Comparison of ENCODE assay signal across 22 mouse cellular contexts in genomic region chr7:75648051-75648450, GRCm38 (mm10).
DNase-seq lines count a peak whose midpoint lies in the region; TF ChIP-seq lines count a peak whose summit lies in the region.
"Had no signal": no experiment of that assay in that cellular context is flagged by ENCODE, and none has a peak within 500 bp of the region (broad histone marks: within the 10 kb centered on the region; RNA-seq: fewer than 3 reads in every experiment).

No protein-coding gene starts in this region.

- H3K4me1 ChIP-seq in kidney, adult 2 months (ENCODE audit: control insufficient read depth, insufficient read depth, low read length), result peaks cover 14% of the 10 kb centered on the region; the same call in 1 of the 2 replicates
- H3K4me1 ChIP-seq in brown adipose tissue, adult 24 weeks (ENCODE audit: control insufficient read depth, insufficient read depth, insufficient read length, low read length), result peaks cover 32% of the 10 kb centered on the region
- H3K4me1 ChIP-seq in embryonic fibroblast, embryonic 13.5 days (ENCODE audit: control insufficient read depth, insufficient read depth, low read length), result peaks cover 26% of the 10 kb centered on the region

- TF ChIP-seq POLR2A in kidney, adult 2 months (IDR thresholded peaks at IDR 0.05; ENCODE audit: low read depth, low read length), result no peak
- TF ChIP-seq POLR2A in embryonic fibroblast, embryonic 13.5 days (IDR thresholded peaks at IDR 0.05; ENCODE audit: low read depth, low read length), result no peak

- peak; percentile 69 for DNase-seq in heart, adult 11 months
- no peak for DNase-seq in heart, adult 9 months (ENCODE audit: low spot score in 2 of 2)
- no peak for DNase-seq in kidney, adult 2 months
- DNase-seq in kidney, postnatal 10 days, result no peak
- DNase-seq in cerebellum, postnatal 10 days, result no peak
- DNase-seq: adrenal gland, adult 8-10 months; adrenal gland, postnatal 14 days; adrenal gland, postnatal 36 days; cerebellum, adult 11 months; cerebellum, adult 18-20 months; cerebellum, adult 8-10 months; cerebellum, adult 9-11 months; cerebellum, postnatal 25 days had no signal

- 75% methylated on average over 3 of the region's 3 CpGs for WGBS in kidney, adult 2 months

- H3K27ac ChIP-seq in kidney, adult 2 months (ENCODE audit: insufficient read depth, low read depth, low read length), result peak overlapping the region; percentile 47
- peak overlapping the region; percentile 53; the same call in 1 of the 2 replicates for H3K27ac ChIP-seq in brown adipose tissue, adult 24 weeks (replicated peaks; ENCODE audit: low read depth, low read length)
- peak overlapping the region; percentile 82; the same call in 1 of the 2 replicates for H3K27ac ChIP-seq in embryonic fibroblast, embryonic 13.5 days (ENCODE audit: insufficient read depth, low read length)
- H3K27ac ChIP-seq: embryonic facial prominence, embryonic 10.5 days; embryonic facial prominence, embryonic 12.5 days; forebrain, embryonic 10.5 days; forebrain, embryonic 12.5 days had no signal

- H3K27me3 ChIP-seq in kidney, adult 2 months (replicated peaks; ENCODE audit: control insufficient read depth, insufficient read depth, low read length), result no peaks in the 10 kb centered on the region
- H3K27me3 ChIP-seq: CH12.LX; embryonic facial prominence, embryonic 12.5 days; forebrain, embryonic 12.5 days; Patski had no signal

- no peaks in the 10 kb centered on the region for H3K36me3 ChIP-seq in kidney, adult 2 months (ENCODE audit: control insufficient read depth, insufficient read depth, low read length)
- H3K36me3 ChIP-seq: embryonic facial prominence, embryonic 10.5 days; embryonic facial prominence, embryonic 12.5 days; forebrain, embryonic 10.5 days; forebrain, embryonic 12.5 days had no signal

- H3K4me3 ChIP-seq in kidney, adult 2 months (ENCODE audit: insufficient read depth, low read depth, low read length), result no peak overlapping the region
- no peak overlapping the region for H3K4me3 ChIP-seq in brown adipose tissue, adult 24 weeks (ENCODE audit: insufficient read depth, low read depth, low read length)
- H3K4me3 ChIP-seq in embryonic fibroblast, embryonic 13.5 days (ENCODE audit: insufficient read depth, low read length), result no peak overlapping the region
- H3K4me3 ChIP-seq: embryonic facial prominence, embryonic 10.5 days; embryonic facial prominence, embryonic 12.5 days; erythroblast, embryonic 14.5 days; forebrain, embryonic 10.5 days; forebrain, embryonic 12.5 days had no signal

- TF ChIP-seq CTCF in kidney, adult 2 months (conservative IDR thresholded peaks at IDR 0.05; ENCODE audit: insufficient read depth, insufficient read length, low read depth, low read length), result no peak
- TF ChIP-seq CTCF in embryonic fibroblast, embryonic 13.5 days (IDR thresholded peaks at IDR 0.05; ENCODE audit: borderline replicate concordance, insufficient read depth, low read length), result no peak
